Mouse (Mus musculus) heart, embryonic 11.5 days (tissue): ENCODE measurements around the gene Cenps. TPM values are rescaled to one million over a fixed set of nuclear protein-coding genes. Genes with fewer than 3 reads are reported as not detected.

Experiments
- ATAC-seq: fragments of 200-750 bp; cut with Nextera tagmentation; replicated peaks from 2 replicates; pipeline ENCODE4 v1.8.0; 2017; ENCODE audit warnings: moderate library complexity; ENCODE audit not compliant: insufficient number of reproducible peaks, low FRiP score, low TSS enrichment
- H3K27ac ChIP-seq: fragments of 300-500 bp; sonication (generic); 2 replicates; pipeline ENCODE4 v1.5.1; 2014; ENCODE audit warnings: mild to moderate bottlenecking, low read depth, low read length
- H3K27me3 ChIP-seq: fragments of 300-500 bp; sonication (generic); 2 replicates; pipeline ENCODE4 v1.6.1; 2014; ENCODE audit warnings: mild to moderate bottlenecking, low read length, mixed read lengths; ENCODE audit not compliant: control insufficient read depth, insufficient read depth
- H3K36me3 ChIP-seq: fragments of 300-500 bp; sonication (generic); 2 replicates; pipeline ENCODE4 v1.6.1; 2014; ENCODE audit warnings: mild to moderate bottlenecking, low read length, moderate library complexity, mixed read lengths; ENCODE audit not compliant: control insufficient read depth, insufficient read depth
- H3K4me1 ChIP-seq: fragments of 300-500 bp; sonication (generic); 2 replicates; pipeline ENCODE4 v1.6.1; 2014; ENCODE audit warnings: low read length; ENCODE audit not compliant: control insufficient read depth, insufficient read depth
- H3K4me2 ChIP-seq: fragments of 300-500 bp; sonication (generic); 2 replicates; pipeline ENCODE4 v1.6.1; 2014; ENCODE audit warnings: mild to moderate bottlenecking, moderate library complexity
- H3K4me3 ChIP-seq: fragments of 300-500 bp; sonication (generic); 2 replicates; pipeline ENCODE4 v1.5.1; 2014; ENCODE audit warnings: low read depth, low read length
- H3K9ac ChIP-seq: fragments of 300-500 bp; sonication (generic); 2 replicates; pipeline ENCODE4 v1.6.1; 2014; ENCODE audit warnings: mild to moderate bottlenecking, low read depth, low read length, moderate library complexity
- H3K9me3 ChIP-seq: fragments of 300-500 bp; sonication (generic); replicated peaks from 2 replicates; pipeline ENCODE4 v1.6.1; 2016; ENCODE audit warnings: low read length; ENCODE audit not compliant: control insufficient read depth
- WGBS: fragments of 180-500 bp; shearing (Covaris S2); extraction: QIAGEN DNeasy Blood & Tissue Kit; methylation state at CpG from one replicate; pipeline ENCODE4 v1.1.7; 2014; ENCODE audit not compliant: insufficient replicate concordance; 5-methylcytosine and 5-hydroxymethylcytosine counted together
- polyA plus RNA-seq: library from polyadenylated mRNA; unstranded; fragments of >200 nt; fragmentation: Nextera tagmentation; extraction: Ambion mirVana; gene quantifications from 2 replicates; pipeline ENCODE4 v1.2.1, GENCODE M21; 2014

Gene Cenps
- 30.1 and 33.3 TPM in 2 replicates for polyA plus RNA-seq

- Histone ChIP-seq H3K27me3 (no peaks in the 10 kb centered on the region), H3K36me3 (no peaks in the 10 kb centered on the region), H3K4me1 (no peaks in the 10 kb centered on the region), H3K4me2 (peak within 1 kb of the TSS; percentile 68), H3K27ac (peak within 1 kb of the TSS; percentile 83), H3K9me3 (no peaks in the 10 kb centered on the region), H3K9ac (peak within 1 kb of the TSS; percentile 63), H3K4me3 (peak within 1 kb of the TSS; percentile 50)
- WGBS, result 1% methylated on average over 68 of the region's 68 CpGs
- ATAC-seq, result peak; percentile 81
Measured at GRCm38 (mm10) chr4:149136982-149137770, at the start of gene Cenps. TSS of gene Cenps (minus strand) at chr4:149137629.

GRCm38 (mm10) chr4:149182755-149183154 lies 45.3 kb upstream of the Cenps start:
- Histone ChIP-seq H3K9ac (no peak overlapping the region), H3K4me2 (no peak overlapping the region), H3K36me3 (peaks cover 9% of the 10 kb centered on the region), H3K4me1 (0 out of 2 replicates have a peak, but pooled peaks cover 5% of the 10 kb centered on the region), H3K4me3 (no peak overlapping the region), H3K9me3 (no peaks in the 10 kb centered on the region), H3K27ac (no peak overlapping the region), H3K27me3 (no peaks in the 10 kb centered on the region)
- 52% methylated on average over 4 of the region's 4 CpGs for WGBS
- ATAC-seq, result no peak

- H3K4me1 ChIP-seq, result 0 out of 2 replicates have a peak, but pooled peaks cover 5% of the 10 kb centered on the region
- ATAC-seq, result no peak
- 86% methylated on average over 7 of the region's 7 CpGs for WGBS
- no peak overlapping the region for H3K9ac ChIP-seq
- H3K27ac ChIP-seq, result no peak overlapping the region
- H3K4me3 ChIP-seq, result no peak overlapping the region
- no peaks in the 10 kb centered on the region for H3K27me3 ChIP-seq
- H3K9me3 ChIP-seq, result no peaks in the 10 kb centered on the region
- no peak overlapping the region for H3K4me2 ChIP-seq
- H3K36me3 ChIP-seq, result peaks cover 9% of the 10 kb centered on the region; the same call in 1 of the 2 replicates
Measured at GRCm38 (mm10) chr4:149182192-149182591, 44.8 kb upstream of the Cenps start.

- no peak overlapping the region for H3K4me3 ChIP-seq
- H3K9ac ChIP-seq, result no peak overlapping the region
- H3K27me3 ChIP-seq, result no peaks in the 10 kb centered on the region
- no peak overlapping the region for H3K4me2 ChIP-seq
- H3K9me3 ChIP-seq, result no peaks in the 10 kb centered on the region
- H3K36me3 ChIP-seq, result 0 out of 2 replicates have a peak, but pooled peaks cover 6% of the 10 kb centered on the region
- no peak for ATAC-seq
- no peak overlapping the region for H3K27ac ChIP-seq
- WGBS, result 52% methylated on average over 4 of the region's 4 CpGs
- 0 out of 2 replicates have a peak, but pooled peaks cover 5% of the 10 kb centered on the region for H3K4me1 ChIP-seq
Measured at GRCm38 (mm10) chr4:149179573-149179972, 42.1 kb upstream of the Cenps start.

- Histone ChIP-seq H3K36me3 (0 out of 2 replicates have a peak, but pooled peaks cover 3% of the 10 kb centered on the region), H3K9ac (no peak overlapping the region), H3K4me2 (no peak overlapping the region), H3K27ac (no peak overlapping the region), H3K9me3 (no peaks in the 10 kb centered on the region), H3K4me3 (no peak overlapping the region), H3K4me1 (0 out of 2 replicates have a peak, but pooled peaks cover 5% of the 10 kb centered on the region), H3K27me3 (no peaks in the 10 kb centered on the region)
- no peak for ATAC-seq
- 77% methylated on average over 7 of the region's 7 CpGs for WGBS
Measured at GRCm38 (mm10) chr4:149179160-149179559, 41.7 kb upstream of the Cenps start.

GRCm38 (mm10) chr4:149178328-149178727 lies 40.9 kb upstream of the Cenps start:
- no peaks in the 10 kb centered on the region for H3K27me3 ChIP-seq
- H3K4me3 ChIP-seq, result no peak overlapping the region
- 0 out of 2 replicates have a peak, but pooled peaks cover 2% of the 10 kb centered on the region for H3K36me3 ChIP-seq
- H3K9ac ChIP-seq, result no peak overlapping the region
- WGBS, result 85% methylated on average over 7 of the region's 7 CpGs
- no peaks in the 10 kb centered on the region for H3K9me3 ChIP-seq
- 0 out of 2 replicates have a peak, but pooled peaks cover 5% of the 10 kb centered on the region for H3K4me1 ChIP-seq
- H3K27ac ChIP-seq, result no peak overlapping the region
- no peak overlapping the region for H3K4me2 ChIP-seq
- ATAC-seq, result no peak

GRCm38 (mm10) chr4:149177046-149177445 lies 39.6 kb upstream of the Cenps start:
- WGBS, result 68% methylated on average over 5 of the region's 5 CpGs
- 0 out of 2 replicates have a peak, but pooled peaks cover 5% of the 10 kb centered on the region for H3K4me1 ChIP-seq
- H3K4me3 ChIP-seq, result no peak overlapping the region
- no peak overlapping the region for H3K4me2 ChIP-seq
- no peaks in the 10 kb centered on the region for H3K27me3 ChIP-seq
- no peak overlapping the region for H3K27ac ChIP-seq
- H3K9ac ChIP-seq, result no peak overlapping the region
- no peaks in the 10 kb centered on the region for H3K36me3 ChIP-seq
- ATAC-seq, result no peak
- no peaks in the 10 kb centered on the region for H3K9me3 ChIP-seq

- Histone ChIP-seq H3K4me3 (no peak overlapping the region), H3K27me3 (no peaks in the 10 kb centered on the region), H3K27ac (no peak overlapping the region), H3K4me2 (no peak overlapping the region), H3K36me3 (no peaks in the 10 kb centered on the region), H3K4me1 (0 out of 2 replicates have a peak, but pooled peaks cover 5% of the 10 kb centered on the region), H3K9ac (no peak overlapping the region), H3K9me3 (no peaks in the 10 kb centered on the region)
- WGBS, result 79% methylated on average over 6 of the region's 6 CpGs
- ATAC-seq, result no peak
Measured at GRCm38 (mm10) chr4:149176645-149177044, 39.2 kb upstream of the Cenps start.
